In genomic region chr6:24456097-24456496, GRCm38 (mm10) we compare ENCODE assay signal across 9 mouse cellular contexts. TPM values are rescaled to one million over a fixed set of nuclear protein-coding genes. Genes with fewer than 3 reads are reported as not detected.
A peak's percentile ranks its signal among the peaks of the same experiment; 100 is the strongest.
DNase-seq lines count a peak whose midpoint lies in the region; ATAC-seq lines count a peak whose summit lies in the region.
"Had no signal": no experiment of that assay in that cellular context is flagged by ENCODE, and none has a peak within 500 bp of the region (broad histone marks: within the 10 kb centered on the region; RNA-seq: fewer than 3 reads in every experiment).

No protein-coding gene starts in this region.

- H3K36me3 ChIP-seq in midbrain, embryonic 10.5 days, result no peaks in the 10 kb centered on the region
- H3K36me3 ChIP-seq in midbrain, embryonic 16.5 days (ENCODE audit: control insufficient read depth, insufficient read depth, low read length), result no peaks in the 10 kb centered on the region
- H3K36me3 ChIP-seq in embryonic facial prominence, embryonic 10.5 days (replicated peaks), result no peaks in the 10 kb centered on the region
- H3K36me3 ChIP-seq in intestine, embryonic 15.5 days, result no peaks in the 10 kb centered on the region
- H3K36me3 ChIP-seq: embryonic facial prominence, embryonic 12.5 days had no signal

- DNase-seq in midbrain, embryonic 10.5 days (ENCODE audit: low spot score), result peak; percentile 32
- peak; percentile 76 for DNase-seq in adrenal gland, postnatal 14 days
- DNase-seq in embryonic facial prominence, embryonic 10.5 days (ENCODE audit: low spot score), result peak; percentile 49
- DNase-seq in left cerebral cortex, postnatal 14 days (ENCODE audit: low spot score in 2 of 2), result peak; percentile 62 to 79
- peak; percentile 40 for DNase-seq in retina, postnatal 1 day

- WGBS in midbrain, embryonic 10.5 days, result 45% methylated on average over 7 of the region's 7 CpGs
- 43% methylated on average over 7 of the region's 7 CpGs for WGBS in midbrain, embryonic 16.5 days
- 42% methylated on average over 7 of the region's 7 CpGs for WGBS in embryonic facial prominence, embryonic 10.5 days
- 37% methylated on average over 7 of the region's 7 CpGs for WGBS in intestine, embryonic 15.5 days

- H3K4me3 ChIP-seq in midbrain, embryonic 10.5 days, result no peak overlapping the region
- H3K4me3 ChIP-seq in midbrain, embryonic 16.5 days (ENCODE audit: low read depth, low read length), result no peak overlapping the region
- H3K4me3 ChIP-seq in embryonic facial prominence, embryonic 10.5 days, result no peak overlapping the region
- no peak overlapping the region for H3K4me3 ChIP-seq in intestine, embryonic 15.5 days (replicated peaks)
- H3K4me3 ChIP-seq: embryonic facial prominence, embryonic 12.5 days had no signal

- H3K9ac ChIP-seq in midbrain, embryonic 16.5 days (ENCODE audit: low read depth, low read length), result no peak overlapping the region
- H3K9ac ChIP-seq in intestine, embryonic 15.5 days, result no peak overlapping the region
- H3K9ac ChIP-seq: embryonic facial prominence, embryonic 12.5 days had no signal

- no peaks in the 10 kb centered on the region for H3K4me1 ChIP-seq in midbrain, embryonic 10.5 days
- H3K4me1 ChIP-seq in midbrain, embryonic 16.5 days (ENCODE audit: control insufficient read depth, insufficient read depth, low read length), result no peaks in the 10 kb centered on the region
- no peaks in the 10 kb centered on the region for H3K4me1 ChIP-seq in embryonic facial prominence, embryonic 10.5 days
- H3K4me1 ChIP-seq in intestine, embryonic 15.5 days (replicated peaks), result no peaks in the 10 kb centered on the region
- H3K4me1 ChIP-seq: embryonic facial prominence, embryonic 12.5 days had no signal

- ATAC-seq in midbrain, embryonic 16.5 days, result no peak
- peak; percentile 55; the same call in 1 of the 2 replicates for ATAC-seq in intestine, embryonic 15.5 days
- no peak for ATAC-seq in erythroid progenitor cell, adult 5-6 weeks (replicated peaks; ENCODE audit: low FRiP score, poor library complexity, severe bottlenecking)

- H3K4me2 ChIP-seq in midbrain, embryonic 16.5 days (ENCODE audit: low read length), result no peak overlapping the region
- H3K4me2 ChIP-seq in intestine, embryonic 15.5 days (replicated peaks), result no peak overlapping the region
- H3K4me2 ChIP-seq: embryonic facial prominence, embryonic 12.5 days had no signal

- intact Hi-C loops in left cerebral cortex, postnatal 14 days (cut with DNase I), result no loop called here

- H3K27me3 ChIP-seq in midbrain, embryonic 10.5 days (ENCODE audit: low read depth, poor library complexity, severe bottlenecking), result no peaks in the 10 kb centered on the region
- no peaks in the 10 kb centered on the region for H3K27me3 ChIP-seq in midbrain, embryonic 16.5 days (ENCODE audit: control insufficient read depth, insufficient read depth, low read depth, low read length)
- H3K27me3 ChIP-seq in embryonic facial prominence, embryonic 10.5 days (replicated peaks; ENCODE audit: low read depth, poor library complexity, severe bottlenecking), result no peaks in the 10 kb centered on the region
- no peaks in the 10 kb centered on the region for H3K27me3 ChIP-seq in intestine, embryonic 15.5 days (replicated peaks)
- H3K27me3 ChIP-seq: embryonic facial prominence, embryonic 12.5 days had no signal

- H3K27ac ChIP-seq in midbrain, embryonic 10.5 days (replicated peaks), result no peak overlapping the region
- no peak overlapping the region for H3K27ac ChIP-seq in midbrain, embryonic 16.5 days (ENCODE audit: low read length)
- H3K27ac ChIP-seq in embryonic facial prominence, embryonic 10.5 days (replicated peaks), result no peak overlapping the region
- H3K27ac ChIP-seq in intestine, embryonic 15.5 days, result no peak overlapping the region
- H3K27ac ChIP-seq: embryonic facial prominence, embryonic 12.5 days had no signal

- H3K9me3 ChIP-seq in midbrain, embryonic 10.5 days (replicated peaks), result no peaks in the 10 kb centered on the region
- no peaks in the 10 kb centered on the region for H3K9me3 ChIP-seq in midbrain, embryonic 16.5 days (replicated peaks; ENCODE audit: control insufficient read depth, low read length, poor library complexity, severe bottlenecking)
- H3K9me3 ChIP-seq in embryonic facial prominence, embryonic 10.5 days, result no peaks in the 10 kb centered on the region
- H3K9me3 ChIP-seq in intestine, embryonic 15.5 days, result no peaks in the 10 kb centered on the region
- H3K9me3 ChIP-seq: embryonic facial prominence, embryonic 12.5 days had no signal

RNA-seq across cellular contexts. Expression of gene Iqub, which starts 58.8 kb away (rescaled TPM):
- polyA plus RNA-seq in midbrain, embryonic 10.5 days (2016; fragmentation: Nextera tagmentation; extraction: Ambion mirVana), result 0.07 and 0.09 TPM in 2 replicates
- 1.9 TPM in 2 replicates for polyA plus RNA-seq in midbrain, embryonic 16.5 days (2015; fragmentation: Nextera tagmentation; extraction: Ambion mirVana)
- total RNA-seq in adrenal gland, postnatal 14 days (2021), result 0.48 and 0.56 TPM in 2 replicates
- 0.20 and 0.26 TPM in 2 replicates for polyA plus RNA-seq in embryonic facial prominence, embryonic 10.5 days (2016; fragmentation: Nextera tagmentation; extraction: Ambion mirVana)
- 0.04 TPM in 1 of 2 replicates, not detected in the other for polyA plus RNA-seq in intestine, embryonic 15.5 days (2015; fragmentation: Nextera tagmentation; extraction: Ambion mirVana)
- under 1 TPM; 0.79 to 0.95 TPM for total RNA-seq in left cerebral cortex, postnatal 14 days (2021)
- total RNA-seq in erythroid progenitor cell, adult 5-6 weeks (2015; ENCODE audit: low replicate concordance), result not detected in 2 replicates
- 1.1 TPM in 1 of 2 replicates, not detected in the other for total RNA-seq in erythroid progenitor cell, adult 5-6 weeks (2017; ENCODE audit: low replicate concordance)
